Mouse (Mus musculus) gastrocnemius, adult 2 months (tissue): ENCODE data around the gene Rap1gap2. TPM values are rescaled to one million over a fixed set of nuclear protein-coding genes. Genes with fewer than 3 reads are reported as not detected.

Source experiments
- DNase-seq: peaks from one replicate; pipeline ENCODE4 v3.0.0; 2022
- H3K27ac ChIP-seq: fragments of 200-600 bp; 2 replicates; pipeline ENCODE4 v1.8.1; 2022; ENCODE audit warnings: mild to moderate bottlenecking
- H3K4me3 ChIP-seq: fragments of 200-600 bp; 2 replicates; pipeline ENCODE4 v1.8.1; 2022; ENCODE audit warnings: mild to moderate bottlenecking, moderate library complexity
- CTCF ChIP-seq: fragments of 200-600 bp; IDR thresholded peaks from 2 replicates; pipeline ENCODE4 v1.8.1; 2022; ENCODE audit warnings: antibody characterized with exemption, mild to moderate bottlenecking, moderate library complexity
- intact Hi-C: fragments of 180-260 bp; cut with DNase I; formaldehyde crosslinking; loops from one replicate; pipeline ENCODE4 v1.15.1; 2025
- total RNA-seq, 2 experiments: library from RNA; stranded (reverse); gene quantifications; 2 replicates each; pipeline ENCODE4 v1.2.3; 2021

Gene Rap1gap2
- total RNA-seq, 2 experiments from 2014 or later, result 6.1 to 7.0 TPM

DNA sequence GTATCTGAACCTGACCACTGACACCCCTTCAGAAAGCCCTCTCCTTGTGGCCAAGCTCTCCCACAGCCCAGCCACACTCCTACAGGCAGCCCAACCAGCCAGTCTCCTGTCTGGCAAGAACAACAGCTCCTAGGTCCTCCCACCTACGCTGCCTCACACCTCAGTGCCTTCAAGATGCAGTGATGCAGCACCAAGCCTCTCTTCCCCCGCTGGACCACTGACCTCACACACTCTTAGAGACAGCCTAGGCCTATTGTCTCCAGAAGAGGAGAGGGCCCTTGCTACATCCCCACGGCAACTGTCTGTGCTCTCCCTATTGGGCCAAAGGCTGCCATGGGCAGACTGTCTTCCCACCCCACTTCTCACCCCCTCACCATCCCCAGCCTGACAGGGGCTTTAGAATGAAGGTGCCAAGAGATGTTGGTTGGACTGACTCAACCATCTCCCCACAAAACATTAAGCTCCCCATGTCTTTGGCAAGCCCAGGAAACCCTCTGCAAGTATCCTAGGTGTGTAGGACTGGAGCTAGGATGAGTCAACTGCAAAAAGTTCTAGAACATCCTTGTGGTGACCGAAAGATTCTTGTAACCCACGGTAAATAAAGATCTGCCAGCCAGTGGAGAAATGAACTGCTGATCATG is 50.8 kb downstream of the Rap1gap2 start:
- H3K27ac ChIP-seq, result no peak overlapping the region
- intact Hi-C loops, result no loop called here
- H3K4me3 ChIP-seq, result no peak overlapping the region
- TF ChIP-seq CTCF, result no peak
- DNase-seq, result no peak

DNA sequence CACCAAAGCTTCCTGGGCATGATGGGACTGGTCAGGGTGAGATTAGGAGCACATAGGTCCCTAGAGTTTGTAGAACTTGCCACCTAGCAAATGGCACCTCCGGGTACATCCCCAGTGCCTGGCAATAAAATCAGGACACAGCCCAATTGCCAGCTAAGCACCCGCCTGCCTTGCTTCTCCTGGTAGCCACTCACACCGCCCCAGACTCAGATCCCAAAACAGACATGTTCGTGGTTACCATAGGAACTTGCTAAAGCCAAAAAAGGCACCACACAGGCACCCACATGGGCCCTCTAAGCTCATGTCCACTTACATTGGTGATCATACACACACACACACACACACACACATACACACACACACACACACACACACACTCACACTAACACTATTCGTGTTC is 51.8 kb downstream of the Rap1gap2 start:
- TF ChIP-seq CTCF, result no peak
- DNase-seq, result no peak
- H3K4me3 ChIP-seq, result no peak overlapping the region
- no peak overlapping the region for H3K27ac ChIP-seq
- intact Hi-C loops, result no loop called here

DNA sequence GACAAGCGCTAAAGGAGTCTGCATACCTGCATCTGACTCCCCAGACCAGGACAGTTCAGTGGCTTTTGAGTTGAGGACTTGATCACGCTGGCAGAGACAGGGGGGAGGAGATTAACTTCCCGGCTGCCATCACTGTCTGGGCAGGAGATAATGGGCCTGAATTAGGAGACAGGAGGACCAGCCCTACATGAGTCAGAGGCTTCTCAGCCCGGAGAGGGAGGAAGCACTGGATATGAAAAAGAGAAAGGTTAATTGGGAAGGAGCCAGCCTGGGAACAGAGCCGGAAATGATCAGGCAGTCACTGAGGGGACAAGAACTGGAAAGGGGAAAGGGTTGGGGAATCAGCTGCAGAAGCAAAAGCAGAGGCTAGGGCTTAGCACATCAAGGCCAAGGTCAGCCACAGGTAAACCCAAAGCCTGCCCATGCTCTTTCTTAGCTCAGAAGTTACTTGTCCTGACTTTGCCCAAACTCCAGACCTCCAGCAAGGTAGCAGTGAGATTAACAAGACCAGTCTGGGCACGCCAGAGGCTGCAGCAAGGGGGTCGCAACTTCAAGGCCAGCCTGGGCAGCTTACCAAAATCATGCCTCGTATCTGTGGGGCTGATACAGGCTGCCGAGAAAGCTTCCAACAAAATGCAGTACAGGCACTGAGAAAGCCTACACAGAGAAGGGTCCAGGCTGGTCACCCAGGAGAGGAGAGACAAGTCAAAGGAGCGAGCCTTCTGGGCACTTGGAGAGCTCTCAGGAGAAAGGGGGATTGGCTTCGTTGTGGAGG is 53.1 kb downstream of the Rap1gap2 start:
- TF ChIP-seq CTCF, result no peak
- H3K27ac ChIP-seq, result no peak overlapping the region
- intact Hi-C loops, result no loop called here
- no peak overlapping the region for H3K4me3 ChIP-seq
- DNase-seq, result no peak

DNA sequence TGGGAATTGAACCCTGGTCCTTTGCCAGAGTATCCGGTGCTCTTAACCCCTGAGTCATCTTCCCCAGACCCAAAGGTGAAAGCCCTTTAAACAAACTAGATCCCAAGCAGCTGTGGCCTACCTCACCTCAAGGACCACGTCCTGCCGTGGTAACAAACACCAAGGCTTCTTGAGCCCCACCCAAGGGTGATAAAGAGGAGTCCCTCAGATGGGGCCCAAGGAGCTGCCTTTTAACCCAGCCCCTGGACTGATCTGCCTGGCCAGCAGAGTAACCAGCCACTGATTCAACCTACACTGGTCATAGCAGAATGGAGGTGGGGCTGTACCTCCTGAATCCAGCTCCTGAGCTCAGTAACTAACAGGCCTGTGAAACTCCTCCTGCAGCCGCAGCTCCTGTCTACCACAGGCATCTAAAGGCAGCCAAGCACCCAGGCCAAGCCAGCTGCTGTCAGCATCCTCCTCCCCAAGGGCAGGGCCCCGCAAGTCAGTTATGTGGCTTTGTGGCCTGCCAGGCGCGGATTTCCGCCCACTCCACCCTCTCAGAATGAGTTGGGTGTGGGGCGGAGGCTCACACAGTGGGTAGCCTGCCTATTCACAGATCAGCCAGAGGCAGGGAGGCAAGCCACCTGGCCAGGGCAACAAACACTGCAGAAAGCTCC is 54.9 kb downstream of the Rap1gap2 start:
- intact Hi-C loops, result no loop called here
- no peak overlapping the region for H3K27ac ChIP-seq
- H3K4me3 ChIP-seq, result no peak overlapping the region
- TF ChIP-seq CTCF, result no peak
- DNase-seq, result peak; percentile 40

DNA sequence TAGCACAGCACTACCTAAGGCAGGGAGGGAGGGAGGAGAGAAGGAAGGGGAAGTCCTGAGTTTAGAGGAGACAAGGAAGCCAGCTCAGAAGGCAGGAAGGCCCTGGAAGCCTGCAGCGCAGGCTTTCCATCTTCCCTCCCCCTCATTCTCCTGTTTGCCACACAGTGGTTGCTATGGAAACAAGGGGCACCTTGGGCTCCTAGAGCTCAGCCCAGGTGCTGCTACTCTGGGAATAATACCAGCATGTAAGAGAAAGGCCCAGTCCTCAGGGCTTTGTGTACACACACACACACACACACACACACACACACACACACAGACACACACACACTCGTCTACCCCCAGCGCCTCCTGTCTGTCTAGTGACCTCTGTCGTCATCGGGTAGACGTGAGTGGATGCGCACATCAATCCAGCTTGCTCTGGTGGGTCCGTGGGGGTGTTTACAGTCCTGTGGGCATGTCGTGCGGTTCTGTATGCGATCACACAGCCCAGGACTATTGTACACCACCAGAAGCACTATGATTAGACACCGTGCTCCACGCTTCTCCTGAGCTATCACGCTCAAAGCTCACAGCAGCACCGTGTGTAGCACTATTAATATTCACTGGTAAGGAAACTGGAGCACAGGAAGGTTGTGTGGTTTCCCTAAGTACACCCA is 55.9 kb downstream of the Rap1gap2 start:
- no peak for TF ChIP-seq CTCF
- Histone ChIP-seq H3K4me3 (no peak overlapping the region), H3K27ac (no peak overlapping the region)
- intact Hi-C loops, result no loop called here
- DNase-seq, result no peak

DNA sequence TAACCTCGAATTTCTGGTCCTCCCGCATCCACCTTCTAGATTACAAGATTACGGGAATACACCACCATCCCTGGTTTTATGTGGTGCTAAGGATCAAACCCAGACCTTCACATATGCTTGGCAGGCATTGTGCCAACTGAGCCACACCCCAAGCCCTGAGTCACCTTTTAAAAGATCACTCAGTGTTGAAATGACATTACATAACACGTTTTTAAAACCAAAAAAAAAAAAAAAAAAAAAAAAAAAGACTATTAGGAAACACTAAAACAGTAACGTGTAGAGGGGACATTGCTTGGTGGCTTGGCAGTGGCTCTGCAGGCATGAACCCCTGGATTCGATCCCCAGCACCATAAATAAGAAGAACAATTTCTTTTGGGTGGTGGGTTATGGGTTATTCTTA is 59.1 kb downstream of the Rap1gap2 start:
- no peak overlapping the region for H3K27ac ChIP-seq
- no peak overlapping the region for H3K4me3 ChIP-seq
- no peak for TF ChIP-seq CTCF
- intact Hi-C loops, result no loop called here
- no peak for DNase-seq

DNA sequence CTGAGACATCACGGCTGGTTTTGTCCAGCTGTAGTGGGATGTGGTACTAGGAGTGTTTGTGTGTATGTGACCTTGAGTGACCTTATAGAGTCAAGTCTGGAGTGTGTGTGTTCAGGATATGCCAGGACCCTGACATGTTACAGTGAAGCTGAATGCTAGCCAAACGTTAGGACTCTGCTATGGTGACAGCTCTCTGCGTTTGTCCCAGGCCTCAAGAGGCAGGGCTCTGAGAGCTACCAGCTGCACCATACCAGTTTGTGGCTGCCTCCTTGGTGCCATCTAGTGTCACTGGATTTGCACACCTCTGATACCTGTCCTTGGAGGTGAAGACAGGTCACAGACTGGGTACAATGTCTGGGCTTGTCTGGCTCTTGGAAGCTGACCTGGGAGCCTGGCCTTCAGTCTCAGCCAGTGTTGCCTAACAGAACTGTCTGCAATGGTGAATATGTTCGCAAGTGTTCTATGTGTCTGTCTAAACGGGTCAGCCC is 60.1 kb downstream of the Rap1gap2 start:
- intact Hi-C loops, result no loop called here
- DNase-seq, result no peak
- Histone ChIP-seq H3K27ac (no peak overlapping the region), H3K4me3 (no peak overlapping the region)
- no peak for TF ChIP-seq CTCF

DNA sequence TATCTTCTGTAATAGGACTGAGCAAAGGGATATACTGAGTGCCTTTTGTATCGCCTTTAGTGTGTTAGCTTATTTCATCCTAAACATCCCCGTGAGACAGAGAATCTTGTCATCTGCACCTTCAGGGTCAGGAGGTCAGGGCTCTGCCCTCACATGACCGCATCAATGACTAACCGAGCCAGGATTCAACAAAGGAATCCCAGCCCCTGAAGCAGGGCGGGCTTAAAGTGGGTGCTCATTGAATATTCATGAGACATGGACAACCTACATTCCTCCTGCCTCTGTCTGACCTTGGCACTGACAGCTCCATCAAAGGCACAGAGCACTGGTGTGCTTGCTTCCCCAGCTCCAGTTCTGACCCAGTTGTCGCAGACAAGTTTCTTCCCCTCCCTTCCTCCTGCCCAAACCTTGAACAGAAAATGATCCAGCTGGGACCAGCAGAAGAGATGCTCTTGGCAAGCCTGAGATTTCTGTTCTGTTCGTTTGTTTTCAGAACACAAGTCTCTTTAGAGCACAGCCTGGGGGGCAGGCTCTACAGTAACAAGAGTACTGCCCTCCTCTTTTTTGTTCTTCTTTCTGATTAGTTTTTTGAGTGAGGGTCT is 61.8 kb downstream of the Rap1gap2 start:
- no peak for DNase-seq
- intact Hi-C loops, result no loop called here

DNA sequence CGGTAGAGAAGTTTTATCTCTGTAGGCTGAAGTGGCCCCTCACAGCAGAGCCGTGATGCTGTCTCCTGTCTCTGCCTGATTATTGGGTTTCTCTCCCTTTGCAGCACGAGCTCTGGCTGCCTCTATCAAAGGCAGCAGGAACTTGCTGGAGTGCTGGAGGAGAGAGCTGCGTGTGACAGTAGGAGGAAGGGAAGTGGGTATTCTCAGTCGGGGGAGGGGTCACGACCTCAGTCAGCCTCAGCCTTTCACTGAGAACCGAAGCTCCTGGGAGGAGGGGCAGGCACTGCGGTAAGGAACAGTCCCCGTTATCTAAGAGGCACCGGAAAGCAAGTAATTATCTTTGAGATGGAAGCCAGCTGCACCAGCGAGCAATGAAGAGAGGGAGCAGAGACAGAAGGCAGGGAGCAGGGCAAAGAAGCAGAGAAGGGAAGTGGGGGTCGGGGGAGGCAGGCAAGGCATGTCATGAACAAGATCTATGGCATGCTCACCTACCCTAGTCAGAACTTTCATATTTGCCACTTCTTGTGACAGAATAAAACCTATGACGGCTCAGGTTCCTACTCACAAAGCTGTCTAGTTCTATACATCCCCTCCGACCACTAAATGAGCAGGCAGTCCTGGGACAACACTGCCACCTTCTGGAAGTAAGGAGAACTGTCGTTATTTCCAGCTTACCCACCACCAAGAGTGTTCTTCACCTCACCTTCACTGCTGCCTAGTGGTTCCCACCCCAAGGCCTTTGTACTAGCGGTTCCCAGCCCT is 63.6 kb downstream of the Rap1gap2 start:
- H3K27ac ChIP-seq, result no peak overlapping the region
- DNase-seq, result no peak
- intact Hi-C loops, result loop anchor here (2.0 kb wide), 2 partner anchors 144 to 176 kb away; no protein-coding TSS in a partner anchor
- H3K4me3 ChIP-seq, result peak overlapping the region; percentile 53
- peak; percentile 89 for TF ChIP-seq CTCF

More for the DNA sequence above, 61.8 kb downstream of the Rap1gap2 start:
- H3K4me3 ChIP-seq, result no peak overlapping the region
- no peak for TF ChIP-seq CTCF
- H3K27ac ChIP-seq, result no peak overlapping the region

DNA sequence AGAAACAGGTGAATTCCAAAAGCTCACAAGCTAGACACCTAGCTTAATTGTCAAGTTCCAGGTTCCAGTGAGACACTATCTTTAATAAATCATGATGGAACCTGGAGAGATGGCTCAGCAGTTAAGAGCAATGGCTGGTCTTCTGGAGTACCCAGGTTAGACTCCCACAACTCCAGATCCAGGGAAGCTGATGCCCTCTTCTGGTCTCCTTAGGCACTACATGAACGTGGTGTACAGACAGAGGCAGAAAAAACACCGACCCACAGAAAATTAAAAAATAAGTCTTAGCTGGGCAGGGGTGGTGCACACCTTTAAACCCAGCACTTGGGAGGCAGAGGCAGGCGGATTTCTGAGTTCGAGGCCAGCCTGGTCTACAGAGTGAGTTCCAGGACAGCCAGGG is 64.5 kb downstream of the Rap1gap2 start:
- no peak overlapping the region for H3K4me3 ChIP-seq
- intact Hi-C loops, result loop anchor here (2.0 kb wide), 2 partner anchors 143 to 175 kb away; no protein-coding TSS in a partner anchor
- DNase-seq, result peak; percentile 45
- no peak overlapping the region for H3K27ac ChIP-seq
- peak; percentile 62 for TF ChIP-seq CTCF

DNA sequence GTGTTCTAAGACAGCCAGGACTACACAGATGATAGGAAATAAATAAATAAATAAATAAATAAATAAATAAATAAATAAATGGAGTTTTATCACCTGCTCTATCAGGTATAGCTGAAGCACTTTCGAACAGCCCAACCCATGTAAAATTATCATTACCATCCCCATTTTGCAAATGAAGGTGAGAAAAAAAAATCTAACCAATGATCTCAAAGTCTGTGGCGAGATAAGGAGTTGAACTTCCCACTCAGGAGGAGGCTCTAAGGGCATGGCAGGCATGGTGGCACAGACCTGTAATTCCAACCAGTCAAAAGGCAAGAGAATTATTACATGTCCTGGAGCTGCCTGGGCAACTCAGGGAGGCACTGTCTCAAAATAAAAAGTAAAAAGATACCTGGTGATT is 65.2 kb downstream of the Rap1gap2 start:
- intact Hi-C loops, result no loop called here
- DNase-seq, result no peak
- H3K27ac ChIP-seq, result no peak overlapping the region

More for the DNA sequence above, 65.2 kb downstream of the Rap1gap2 start:
- no peak overlapping the region for H3K4me3 ChIP-seq
- no peak for TF ChIP-seq CTCF
